Mouse (Mus musculus): ENCODE data around the gene Tmem30a. TPM values are rescaled to one million over a fixed set of nuclear protein-coding genes. Genes with fewer than 3 reads are reported as not detected.

Gene Tmem30a
- 153 TPM for polyA plus RNA-seq (2017; shearing (Covaris generic))

DNA sequence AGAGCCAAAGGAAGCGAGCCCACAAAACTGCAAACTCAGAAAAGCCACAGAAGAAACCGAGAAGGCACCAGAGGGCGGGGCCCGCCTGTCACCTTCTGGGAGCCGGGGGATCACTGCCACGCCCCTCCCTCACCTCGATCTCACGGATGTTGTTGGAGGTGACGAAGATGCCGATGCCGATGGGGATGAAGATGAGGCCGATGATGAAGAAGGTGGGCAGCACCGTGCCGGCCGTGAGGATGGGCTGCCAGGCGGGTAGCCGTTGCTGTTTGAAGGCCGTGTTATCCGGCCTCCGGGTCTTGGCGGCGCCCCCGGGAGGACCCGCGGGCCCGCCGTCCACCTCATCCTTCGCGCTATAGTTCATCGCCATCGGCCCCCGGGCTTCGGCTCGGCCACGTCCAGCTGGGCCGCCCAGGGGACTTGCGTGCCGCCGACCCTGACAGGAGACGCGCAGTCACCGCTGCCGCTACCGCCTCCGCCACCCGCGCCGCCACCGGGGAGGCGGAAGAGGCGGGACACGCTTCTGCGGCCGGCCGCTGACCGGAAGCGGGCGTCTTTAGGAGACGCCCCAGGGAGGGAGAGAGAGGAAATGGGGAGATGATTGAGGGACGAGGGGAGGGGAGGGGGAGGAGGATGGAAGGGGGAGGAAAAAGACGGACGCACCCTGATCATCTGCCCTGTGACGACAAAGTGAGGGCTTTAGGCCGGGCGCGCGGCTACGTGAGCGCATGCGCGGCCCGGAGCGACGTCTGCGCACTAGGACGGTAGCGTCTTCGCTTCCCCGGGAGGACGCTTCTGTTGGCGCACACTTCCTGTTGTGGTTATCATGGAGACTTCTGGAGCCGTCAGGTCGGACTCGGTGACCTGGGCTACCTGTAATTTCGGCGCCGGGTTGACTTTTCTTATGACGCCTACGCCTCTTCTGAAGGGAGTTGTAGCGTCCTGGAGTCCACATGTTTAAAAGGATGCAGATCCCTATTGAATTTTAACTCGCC lies at the start of gene Tmem30a:
Tmem30a (minus strand) TSS at position 667 of the 995 bp plus-strand sequence.

DNA sequence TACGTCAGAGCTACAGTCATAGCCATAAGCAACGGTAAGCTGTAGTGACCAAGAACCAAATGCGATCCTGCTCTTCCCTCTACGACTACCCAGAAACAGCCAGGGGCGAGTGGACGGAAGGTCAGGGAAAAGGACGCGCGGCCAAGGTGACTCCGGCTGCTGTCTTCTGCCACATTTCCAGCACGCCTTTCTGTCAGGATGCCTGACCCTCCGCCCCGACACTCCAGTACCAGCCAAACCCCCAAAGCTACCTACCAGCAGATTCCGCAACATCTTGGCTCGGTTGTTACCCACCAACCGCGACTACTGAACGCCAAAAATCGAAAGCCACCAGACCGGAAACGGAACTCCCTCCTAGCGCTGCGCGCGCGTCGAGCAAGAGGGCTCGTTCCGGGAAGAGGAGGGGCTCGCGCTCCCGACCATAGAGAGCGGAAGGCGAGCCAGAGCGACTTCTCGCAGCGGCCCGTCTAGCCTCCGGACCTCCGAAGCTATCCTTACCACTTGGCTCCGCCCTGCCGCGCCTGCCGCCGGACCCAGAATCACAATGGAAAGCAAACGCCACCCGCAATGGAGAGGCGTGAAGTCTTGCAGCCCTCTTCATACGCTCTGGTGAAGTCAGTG lies 33.8 kb downstream of the Tmem30a start, which contains the start of gene Cox7a2:
Cox7a2 (minus strand) TSS at position 494 of the 621 bp plus-strand sequence.

Other genes starting within 250 kb of the Tmem30a start
- 0.35 TPM for gene Col12a1, start 74.7 kb downstream of the Tmem30a start, polyA plus RNA-seq (2017; shearing (Covaris generic))
- 204 TPM for gene Cox7a2, start 33.6 kb downstream of the Tmem30a start, polyA plus RNA-seq (2017; shearing (Covaris generic))
- 0.18 TPM for gene Filip1, start 219.3 kb upstream of the Tmem30a start, polyA plus RNA-seq (2017; shearing (Covaris generic))